Mouse (Mus musculus): ENCODE data around the gene C1qtnf6. TPM values are rescaled to one million over a fixed set of nuclear protein-coding genes. Genes with fewer than 3 reads are reported as not detected.

C1qtnf6 gene
- polyA plus RNA-seq, 1 experiment = 23.6 TPM

GRCm38 (mm10) chr15:78487066-78487465 is 44.1 kb downstream of the C1qtnf6 start:
- Histone ChIP-seq H3K27ac (ENCODE audit: insufficient read depth, low read length) (no peak overlapping the region), H3K4me3 (ENCODE audit: extremely low read depth, insufficient read depth, insufficient read length) (no peak overlapping the region), H3K4me1 (ENCODE audit: control insufficient read depth, insufficient read depth, insufficient read length) (no peaks in the 10 kb centered on the region), H3K36me3 (ENCODE audit: control insufficient read depth, insufficient read depth, low read length) (no peaks in the 10 kb centered on the region), H3K27me3 (ENCODE audit: control insufficient read depth, insufficient read depth, low read length) (no peaks in the 10 kb centered on the region)
- 63% methylated on average over 4 of the region's 4 CpGs for WGBS
- TF ChIP-seq CTCF (IDR thresholded peaks at IDR 0.05; ENCODE audit: extremely low read depth, insufficient read depth, insufficient read length, insufficient replicate concordance) (no peak), POLR2A (IDR thresholded peaks at IDR 0.05; ENCODE audit: low read depth, low read length) (no peak)
- no peak for DNase-seq (ENCODE audit: low read depth in 1 of 2, low spot score in 2 of 2)

GRCm38 (mm10) chr15:78486564-78486963 is 44.7 kb downstream of the C1qtnf6 start:
- no peak for DNase-seq (ENCODE audit: low read depth in 1 of 2, low spot score in 2 of 2)
- Histone ChIP-seq H3K4me1 (ENCODE audit: control insufficient read depth, insufficient read depth, insufficient read length) (no peaks in the 10 kb centered on the region), H3K27ac (ENCODE audit: insufficient read depth, low read length) (no peak overlapping the region), H3K27me3 (ENCODE audit: control insufficient read depth, insufficient read depth, low read length) (no peaks in the 10 kb centered on the region), H3K36me3 (ENCODE audit: control insufficient read depth, insufficient read depth, low read length) (no peaks in the 10 kb centered on the region), H3K4me3 (ENCODE audit: extremely low read depth, insufficient read depth, insufficient read length) (no peak overlapping the region)
- no peak for TF ChIP-seq POLR2A (IDR thresholded peaks at IDR 0.05; ENCODE audit: low read depth, low read length)
- TF ChIP-seq CTCF (IDR thresholded peaks at IDR 0.05; ENCODE audit: extremely low read depth, insufficient read depth, insufficient read length, insufficient replicate concordance) = no peak
- 71% methylated on average over 1 of the region's 1 CpGs for WGBS

GRCm38 (mm10) chr15:78483311-78483710 is 47.9 kb downstream of the C1qtnf6 start:
- Histone ChIP-seq H3K27ac (ENCODE audit: insufficient read depth, low read length) (no peak overlapping the region), H3K36me3 (ENCODE audit: control insufficient read depth, insufficient read depth, low read length) (no peaks in the 10 kb centered on the region), H3K27me3 (ENCODE audit: control insufficient read depth, insufficient read depth, low read length) (no peaks in the 10 kb centered on the region), H3K4me3 (ENCODE audit: extremely low read depth, insufficient read depth, insufficient read length) (no peak overlapping the region), H3K4me1 (ENCODE audit: control insufficient read depth, insufficient read depth, insufficient read length) (no peaks in the 10 kb centered on the region)
- whole genome bisulfite sequencing = 87% methylated on average over 4 of the region's 4 CpGs
- no peak for TF ChIP-seq POLR2A (IDR thresholded peaks at IDR 0.05; ENCODE audit: low read depth, low read length)
- DNase-seq (ENCODE audit: low read depth in 1 of 2, low spot score in 2 of 2) = no peak

- no peak for DNase-seq (ENCODE audit: low read depth in 1 of 2, low spot score in 2 of 2)
- no peak for TF ChIP-seq POLR2A (IDR thresholded peaks at IDR 0.05; ENCODE audit: low read depth, low read length)
- TF ChIP-seq CTCF (IDR thresholded peaks at IDR 0.05; ENCODE audit: extremely low read depth, insufficient read depth, insufficient read length, insufficient replicate concordance) = no peak
- 75% methylated on average over 3 of the region's 3 CpGs for WGBS
- Histone ChIP-seq H3K4me1 (ENCODE audit: control insufficient read depth, insufficient read depth, insufficient read length) (no peaks in the 10 kb centered on the region), H3K27ac (ENCODE audit: insufficient read depth, low read length) (no peak overlapping the region), H3K4me3 (ENCODE audit: extremely low read depth, insufficient read depth, insufficient read length) (no peak overlapping the region), H3K36me3 (ENCODE audit: control insufficient read depth, insufficient read depth, low read length) (no peaks in the 10 kb centered on the region), H3K27me3 (ENCODE audit: control insufficient read depth, insufficient read depth, low read length) (no peaks in the 10 kb centered on the region)
Measured at GRCm38 (mm10) chr15:78482518-78482917, 48.7 kb downstream of the C1qtnf6 start.

GRCm38 (mm10) chr15:78481448-78482000 is 49.7 kb downstream of the C1qtnf6 start:
- WGBS = 78% methylated on average over 9 of the region's 9 CpGs
- no peak overlapping the region for H3K27ac ChIP-seq (ENCODE audit: insufficient read depth, low read length)
- no peaks in the 10 kb centered on the region for H3K27me3 ChIP-seq (ENCODE audit: control insufficient read depth, insufficient read depth, low read length)
- no peaks in the 10 kb centered on the region for H3K36me3 ChIP-seq (ENCODE audit: control insufficient read depth, insufficient read depth, low read length)
- H3K4me1 ChIP-seq (ENCODE audit: control insufficient read depth, insufficient read depth, insufficient read length) = peaks cover 7% of the 10 kb centered on the region; the same call in 1 of the 2 replicates
- no peak for DNase-seq (ENCODE audit: low read depth in 1 of 2, low spot score in 2 of 2)
- H3K4me3 ChIP-seq (ENCODE audit: extremely low read depth, insufficient read depth, insufficient read length) = no peak overlapping the region
- no peak for TF ChIP-seq CTCF (IDR thresholded peaks at IDR 0.05; ENCODE audit: extremely low read depth, insufficient read depth, insufficient read length, insufficient replicate concordance)
- no peak for TF ChIP-seq POLR2A (IDR thresholded peaks at IDR 0.05; ENCODE audit: low read depth, low read length)

- H3K27me3 ChIP-seq (ENCODE audit: control insufficient read depth, insufficient read depth, low read length) = no peaks in the 10 kb centered on the region
- H3K36me3 ChIP-seq (ENCODE audit: control insufficient read depth, insufficient read depth, low read length) = no peaks in the 10 kb centered on the region
- DNase-seq (ENCODE audit: low read depth in 1 of 2, low spot score in 2 of 2) = no peak
- TF ChIP-seq CTCF (IDR thresholded peaks at IDR 0.05; ENCODE audit: extremely low read depth, insufficient read depth, insufficient read length, insufficient replicate concordance) = no peak
- TF ChIP-seq POLR2A (IDR thresholded peaks at IDR 0.05; ENCODE audit: low read depth, low read length) = no peak
- 32% methylated on average over 2 of the region's 2 CpGs for WGBS
- H3K27ac ChIP-seq (ENCODE audit: insufficient read depth, low read length) = no peak overlapping the region
- H3K4me3 ChIP-seq (ENCODE audit: extremely low read depth, insufficient read depth, insufficient read length) = no peak overlapping the region
- peaks cover 12% of the 10 kb centered on the region; the same call in 1 of the 2 replicates for H3K4me1 ChIP-seq (ENCODE audit: control insufficient read depth, insufficient read depth, insufficient read length)
Measured at GRCm38 (mm10) chr15:78480991-78481390, 50.2 kb downstream of the C1qtnf6 start.

GRCm38 (mm10) chr15:78480111-78480510 is 51.1 kb downstream of the C1qtnf6 start:
- TF ChIP-seq POLR2A (IDR thresholded peaks at IDR 0.05; ENCODE audit: low read depth, low read length) (no peak), CTCF (IDR thresholded peaks at IDR 0.05; ENCODE audit: extremely low read depth, insufficient read depth, insufficient read length, insufficient replicate concordance) (no peak)
- no peak overlapping the region for H3K4me3 ChIP-seq (ENCODE audit: extremely low read depth, insufficient read depth, insufficient read length)
- 82% methylated on average over 7 of the region's 7 CpGs for WGBS
- no peak for DNase-seq (ENCODE audit: low read depth in 1 of 2, low spot score in 2 of 2)
- no peak overlapping the region for H3K27ac ChIP-seq (ENCODE audit: insufficient read depth, low read length)
- H3K36me3 ChIP-seq (ENCODE audit: control insufficient read depth, insufficient read depth, low read length) = no peaks in the 10 kb centered on the region
- no peaks in the 10 kb centered on the region for H3K27me3 ChIP-seq (ENCODE audit: control insufficient read depth, insufficient read depth, low read length)
- H3K4me1 ChIP-seq (ENCODE audit: control insufficient read depth, insufficient read depth, insufficient read length) = peaks cover 17% of the 10 kb centered on the region; the same call in 1 of the 2 replicates

All from spleen, adult 2 months (tissue).